Comparison of ENCODE assay signal across 10 mouse cellular contexts in genomic region chr8:89926666-89927232, GRCm38 (mm10).
A peak's percentile ranks its signal among the peaks of the same experiment; 100 is the strongest.
DNase-seq lines count a peak whose midpoint lies in the region; ATAC-seq lines count a peak whose summit lies in the region.
"Had no signal": no experiment of that assay in that cellular context is flagged by ENCODE, and none has a peak within 500 bp of the region (broad histone marks: within the 10 kb centered on the region; RNA-seq: fewer than 3 reads in every experiment).

No protein-coding gene starts in this region.

- H3K4me2 ChIP-seq in hindbrain, embryonic 16.5 days (ENCODE audit: low read length): no peak overlapping the region
- no peak overlapping the region for H3K4me2 ChIP-seq in kidney, embryonic 16.5 days (replicated peaks; ENCODE audit: low read depth, low read length)

- H3K4me1 ChIP-seq in forebrain, embryonic 10.5 days: peaks cover 23% of the 10 kb centered on the region
- H3K4me1 ChIP-seq in hindbrain, embryonic 16.5 days (ENCODE audit: control insufficient read depth, insufficient read depth, low read depth, low read length): 0 out of 2 replicates have a peak, but pooled peaks cover 3% of the 10 kb centered on the region
- H3K4me1 ChIP-seq in kidney, embryonic 16.5 days (ENCODE audit: insufficient read depth, low read length): no peaks in the 10 kb centered on the region

- peak; percentile 64 for ATAC-seq in hindbrain, embryonic 16.5 days
- no peak for ATAC-seq in kidney, embryonic 16.5 days (ENCODE audit: low FRiP score, low TSS enrichment)

- no peak overlapping the region for H3K9ac ChIP-seq in hindbrain, embryonic 16.5 days (ENCODE audit: low read depth, low read length)
- no peak overlapping the region for H3K9ac ChIP-seq in kidney, embryonic 16.5 days (replicated peaks; ENCODE audit: low read length)

- WGBS in forebrain, embryonic 10.5 days: 3% methylated on average over 3 of the region's 3 CpGs
- 11% methylated on average over 3 of the region's 3 CpGs for WGBS in hindbrain, embryonic 16.5 days
- 34% methylated on average over 3 of the region's 3 CpGs for WGBS in kidney, embryonic 16.5 days

- no peaks in the 10 kb centered on the region for H3K36me3 ChIP-seq in forebrain, embryonic 10.5 days (replicated peaks)
- H3K36me3 ChIP-seq in hindbrain, embryonic 16.5 days (ENCODE audit: control insufficient read depth, insufficient read depth, low read length): no peaks in the 10 kb centered on the region
- H3K36me3 ChIP-seq in kidney, embryonic 16.5 days (ENCODE audit: insufficient read depth, low read length): no peaks in the 10 kb centered on the region

- H3K27me3 ChIP-seq in forebrain, embryonic 10.5 days (ENCODE audit: poor library complexity, severe bottlenecking): no peaks in the 10 kb centered on the region
- H3K27me3 ChIP-seq in hindbrain, embryonic 16.5 days (replicated peaks; ENCODE audit: control insufficient read depth, insufficient read depth, low read length): no peaks in the 10 kb centered on the region
- no peaks in the 10 kb centered on the region for H3K27me3 ChIP-seq in kidney, embryonic 16.5 days (ENCODE audit: insufficient read depth, low read length)

- intact Hi-C loops in gastrocnemius, postnatal 14 days (cut with DNase I; ENCODE audit: low total_unique reads): no loop called here

- no peak overlapping the region for H3K4me3 ChIP-seq in forebrain, embryonic 10.5 days
- no peak overlapping the region for H3K4me3 ChIP-seq in hindbrain, embryonic 16.5 days (ENCODE audit: low read length)
- H3K4me3 ChIP-seq in kidney, embryonic 16.5 days (ENCODE audit: low read length): no peak overlapping the region
- H3K4me3 ChIP-seq: myocyte had no signal

- peaks cover 5% of the 10 kb centered on the region; the same call in 1 of the 2 replicates for H3K9me3 ChIP-seq in forebrain, embryonic 10.5 days
- H3K9me3 ChIP-seq in hindbrain, embryonic 16.5 days (ENCODE audit: control insufficient read depth, low read length): no peaks in the 10 kb centered on the region
- H3K9me3 ChIP-seq in kidney, embryonic 16.5 days (ENCODE audit: low read length): peaks cover 2% of the 10 kb centered on the region; the same call in 1 of the 2 replicates

- peak overlapping the region; percentile 74 for H3K27ac ChIP-seq in forebrain, embryonic 10.5 days
- 0 out of 2 replicates have a peak overlapping the region, but pooled peaks have one; percentile 20 for H3K27ac ChIP-seq in hindbrain, embryonic 16.5 days (ENCODE audit: low read depth, low read length)
- no peak overlapping the region for H3K27ac ChIP-seq in kidney, embryonic 16.5 days (ENCODE audit: low read length)
- H3K27ac ChIP-seq: kidney, postnatal 0 days had no signal

- DNase-seq in retina, postnatal 1 day: peak; percentile 5
- no peak for DNase-seq in retina, embryonic 14.5 days (ENCODE audit: low spot score)
- peak; percentile 15 for DNase-seq in forebrain, embryonic 10.5 days (ENCODE audit: extremely low spot score, low spot score)
- no peak for DNase-seq in gastrocnemius, postnatal 14 days
- DNase-seq in kidney, adult 11 months: no peak
- DNase-seq: thymus, postnatal 25 days had no signal

Comparison
In these comparisons a context has a peak if more than half of its experiments do, and no peak if none do; other contexts are left out.
1. DNase-seq: peak in retina, postnatal 1 day (single experiment) and forebrain, embryonic 10.5 days (single experiment); none in retina, embryonic 14.5 days (single experiment), gastrocnemius, postnatal 14 days (single experiment) and kidney, adult 11 months (single experiment).